Mouse (Mus musculus) spleen, adult 2 months (tissue): ENCODE measurements at regions not wholly inside any gene's neighbourhood (a gene's known extent, or its start where the extent isn't known, plus 50 kb on each side); places are given as distances from the start of the nearest gene placed in this dataset.

Source experiments
- CTCF ChIP-seq: fragments of 200-500 bp; IDR thresholded peaks from 2 replicates; pipeline ENCODE4 v1.5.1; 2011; ENCODE audit warnings: mild to moderate bottlenecking, inconsistent platforms; ENCODE audit not compliant: insufficient read depth, insufficient read length, insufficient replicate concordance; ENCODE audit errors: extremely low read depth
- POLR2A ChIP-seq: fragments of 200-500 bp; IDR thresholded peaks from 2 replicates; pipeline ENCODE4 v1.6.1; 2011; ENCODE audit warnings: low read depth, low read length, inconsistent platforms

GRCm38 (mm10) chr17:45933034-45933433, 99.1 kb downstream of the Vegfa start:
- TF ChIP-seq CTCF (no peak), POLR2A (no peak)
